ENCODE assay signal across 8 mouse cellular contexts in the genomic region with DNA sequence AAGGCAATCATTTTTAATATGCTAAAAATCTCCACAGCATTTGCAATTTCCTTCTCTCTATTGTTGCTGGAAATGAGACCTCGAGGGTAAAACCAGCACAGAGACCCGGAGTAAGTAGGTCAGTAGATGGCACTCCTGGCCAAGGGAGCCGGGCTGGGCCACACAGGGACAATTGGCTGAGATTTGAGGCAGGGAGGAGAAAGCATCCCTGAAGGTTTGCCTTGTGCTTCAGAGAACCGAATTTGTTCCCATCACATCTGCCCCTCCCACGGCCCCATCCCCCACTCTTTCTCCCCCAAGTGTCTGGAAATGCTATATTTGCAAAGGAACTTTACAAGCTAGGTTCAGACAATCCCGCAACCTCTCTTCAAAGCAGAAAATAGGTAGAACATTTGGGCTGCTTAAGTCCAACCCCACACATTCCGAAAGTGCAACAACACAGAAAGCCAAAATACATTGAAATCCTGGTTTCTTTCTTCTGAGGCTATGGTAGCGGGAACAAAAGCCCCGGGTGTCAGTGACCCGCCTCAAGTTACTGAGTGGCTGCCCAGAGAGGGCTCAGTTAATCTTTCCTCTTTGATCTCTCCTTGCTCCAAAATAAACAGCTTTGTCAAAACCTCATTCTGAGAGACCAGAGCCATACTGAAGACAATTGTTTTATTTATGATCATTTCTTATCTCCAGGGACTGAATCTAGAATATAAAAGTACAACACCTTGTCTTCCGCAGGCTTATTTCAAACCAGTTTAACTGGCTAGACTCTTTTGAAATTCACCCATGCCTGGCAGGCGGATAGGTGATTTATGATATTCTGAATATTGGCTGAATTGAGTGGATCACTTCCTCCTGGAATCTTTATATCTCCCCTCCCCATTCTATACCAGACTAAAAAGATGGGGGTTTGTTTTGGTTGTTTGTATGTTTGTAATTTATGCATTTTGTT.
A peak's percentile ranks its signal among the peaks of the same experiment; 100 is the strongest.
DNase-seq lines count a peak whose midpoint lies in the region; ATAC-seq and TF ChIP-seq lines count a peak whose summit lies in the region.

No protein-coding gene starts in this region.

- peak; percentile 71 for TF ChIP-seq CTCF in cortical plate, adult 2 months (IDR thresholded peaks at IDR 0.05; ENCODE audit: extremely low read depth, insufficient read depth, low read length)

- TF ChIP-seq POLR2A in cortical plate, adult 2 months (IDR thresholded peaks at IDR 0.05; ENCODE audit: extremely low read depth, insufficient read depth, low read length): no peak
- no peak for TF ChIP-seq POLR2A in limb, embryonic 14.5 days (IDR thresholded peaks at IDR 0.05; ENCODE audit: borderline replicate concordance, extremely low read depth, insufficient read depth, insufficient read length)

- WGBS in kidney, embryonic 15.5 days: 9% methylated on average over 12 of the region's 12 CpGs
- 14% methylated on average over 12 of the region's 12 CpGs for WGBS in limb, embryonic 14.5 days

- H3K27ac ChIP-seq in cortical plate, adult 2 months (ENCODE audit: insufficient read depth, low read length): no peak overlapping the region
- H3K27ac ChIP-seq in kidney, embryonic 15.5 days: no peak overlapping the region
- H3K27ac ChIP-seq in limb, embryonic 14.5 days (replicated peaks; ENCODE audit: low read depth, low read length): no peak overlapping the region

- H3K27me3 ChIP-seq in kidney, embryonic 15.5 days: no peaks in the 10 kb centered on the region
- H3K27me3 ChIP-seq in limb, embryonic 14.5 days (ENCODE audit: control insufficient read depth, insufficient read depth, low read length): no peaks in the 10 kb centered on the region

- H3K4me2 ChIP-seq in kidney, embryonic 15.5 days: peak overlapping the region; percentile 26
- no peak overlapping the region for H3K4me2 ChIP-seq in limb, embryonic 14.5 days (replicated peaks; ENCODE audit: low read depth, low read length, severe bottlenecking)

- no peak overlapping the region for H3K4me3 ChIP-seq in cortical plate, adult 2 months (ENCODE audit: insufficient read depth, low read length)
- H3K4me3 ChIP-seq in kidney, embryonic 15.5 days (replicated peaks): no peak overlapping the region
- no peak overlapping the region for H3K4me3 ChIP-seq in limb, embryonic 14.5 days (replicated peaks; ENCODE audit: low read length)

- H3K36me3 ChIP-seq in kidney, embryonic 15.5 days: peaks cover 28% of the 10 kb centered on the region
- peaks cover 17% of the 10 kb centered on the region for H3K36me3 ChIP-seq in limb, embryonic 14.5 days (ENCODE audit: control insufficient read depth, insufficient read depth, low read length)

- peak; percentile 91 for ATAC-seq in kidney, embryonic 15.5 days (replicated peaks; ENCODE audit: low FRiP score)
- ATAC-seq in limb, embryonic 14.5 days (ENCODE audit: low FRiP score, low read depth): no peak
- ATAC-seq in inflammation-experienced regulatory T-cells, adult 6 months: no peak

- H3K9me3 ChIP-seq in kidney, embryonic 15.5 days (replicated peaks): no peaks in the 10 kb centered on the region
- no peaks in the 10 kb centered on the region for H3K9me3 ChIP-seq in limb, embryonic 14.5 days (ENCODE audit: control insufficient read depth, low read length)

- peak; percentile 8 for DNase-seq in thymus, postnatal 4 days
- no peak for DNase-seq in thymus, postnatal 10 days (ENCODE audit: low spot score in 2 of 2)
- DNase-seq in gastrocnemius, postnatal 25 days: peak; percentile 29
- DNase-seq in limb, embryonic 14.5 days (ENCODE audit: low spot score): peak; percentile 28
- DNase-seq in ovary, postnatal 14 days (ENCODE audit: low spot score): peak; percentile 44

- H3K9ac ChIP-seq in kidney, embryonic 15.5 days: no peak overlapping the region
- H3K9ac ChIP-seq in limb, embryonic 14.5 days (ENCODE audit: low read depth, low read length, severe bottlenecking): no peak overlapping the region

- H3K4me1 ChIP-seq in cortical plate, adult 2 months (ENCODE audit: control insufficient read depth, insufficient read depth, low read length): peaks cover 3% of the 10 kb centered on the region; the same call in 1 of the 2 replicates
- H3K4me1 ChIP-seq in kidney, embryonic 15.5 days: peaks cover 15% of the 10 kb centered on the region
- no peaks in the 10 kb centered on the region for H3K4me1 ChIP-seq in limb, embryonic 14.5 days (ENCODE audit: control insufficient read depth, insufficient read depth, low read length)

Comparison
In these comparisons a context has a peak if more than half of its experiments do, and no peak if none do; other contexts are left out.
1. DNase-seq: peak in thymus, postnatal 4 days (single experiment), gastrocnemius, postnatal 25 days (single experiment), limb, embryonic 14.5 days (single experiment) and ovary, postnatal 14 days (single experiment); none in thymus, postnatal 10 days (0 of 2).